Mouse (Mus musculus) left cerebral cortex, postnatal 36 days (tissue): ENCODE data around the gene Rnf144a. TPM values are rescaled to one million over a fixed set of nuclear protein-coding genes. Genes with fewer than 3 reads are reported as not detected.

Source experiments
- DNase-seq, 2 experiments: peaks; one replicate each; pipeline ENCODE4 v3.0.0; 2021 to 2022; ENCODE audit warnings: low spot score in 2 of 2, mixed read lengths in 1 of 2
- intact Hi-C: fragments of 180-260 bp; cut with DNase I; formaldehyde crosslinking; loops from one replicate; pipeline ENCODE4 v1.15.1; 2025
- total RNA-seq, 2 experiments: library from RNA; stranded (reverse); gene quantifications; 2 replicates each; pipeline ENCODE4 v1.2.3; 2021

The Rnf144a gene
- total RNA-seq, 2 experiments from 2014 or later = 31.7 to 31.9 TPM

GRCm38 (mm10) chr12:26411841-26412450 lies 3.1 kb downstream of the Rnf144a start:
- intact Hi-C loops = no loop called here
- no peak for DNase-seq

GRCm38 (mm10) chr12:26410443-26410842 lies 4.6 kb downstream of the Rnf144a start:
- intact Hi-C loops = no loop called here

GRCm38 (mm10) chr12:26408707-26409106 lies 6.3 kb downstream of the Rnf144a start:
- intact Hi-C loops = no loop called here

More at GRCm38 (mm10) chr12:26410443-26410842, 4.6 kb downstream of the Rnf144a start:
- no peak for DNase-seq

DNA sequence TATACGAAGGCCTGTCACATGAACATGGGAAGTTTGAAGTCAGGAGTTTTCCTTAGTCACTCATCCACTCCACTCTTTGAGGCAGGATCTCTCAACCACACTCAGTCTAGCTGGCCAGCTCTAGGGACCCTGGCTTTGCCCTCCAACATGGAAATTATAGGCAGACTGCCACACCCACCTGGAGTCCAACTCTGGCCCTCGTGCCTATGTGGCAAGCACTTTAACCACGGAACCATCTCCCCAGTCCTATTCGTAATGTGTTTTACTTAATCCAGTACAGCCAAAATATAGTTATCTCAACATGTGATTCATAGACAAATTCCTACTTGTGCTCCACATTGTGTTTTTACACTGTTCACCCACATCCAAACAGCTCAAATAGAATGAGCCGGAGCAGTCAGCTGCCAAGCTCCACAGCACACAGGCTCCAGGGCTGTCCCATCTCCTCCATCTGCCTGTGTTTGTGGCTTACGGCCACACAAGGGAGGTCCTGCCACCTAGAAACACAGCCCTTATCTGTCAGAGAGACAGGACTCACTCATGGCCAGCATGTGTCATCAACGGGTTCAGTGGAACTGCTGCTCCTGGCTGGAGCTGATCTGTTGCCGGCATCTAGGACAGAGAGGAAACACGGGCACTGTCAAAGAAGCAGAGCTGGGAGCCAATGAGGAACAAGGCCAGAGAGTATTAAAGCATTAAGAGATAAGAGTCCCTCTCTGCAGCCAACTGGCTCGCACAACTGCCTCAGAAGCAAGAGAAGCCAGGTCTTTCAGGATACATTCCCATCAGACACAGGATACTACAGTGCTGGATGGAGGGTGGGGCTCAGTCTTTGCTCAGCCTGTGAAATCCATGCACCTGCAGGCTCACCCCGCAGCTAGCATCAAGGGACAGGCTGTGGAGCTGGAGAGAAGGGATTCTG lies 10.0 kb downstream of the Rnf144a start:
- intact Hi-C loops = no loop called here
- DNase-seq = no peak

More at GRCm38 (mm10) chr12:26408707-26409106, 6.3 kb downstream of the Rnf144a start:
- DNase-seq = no peak

DNA sequence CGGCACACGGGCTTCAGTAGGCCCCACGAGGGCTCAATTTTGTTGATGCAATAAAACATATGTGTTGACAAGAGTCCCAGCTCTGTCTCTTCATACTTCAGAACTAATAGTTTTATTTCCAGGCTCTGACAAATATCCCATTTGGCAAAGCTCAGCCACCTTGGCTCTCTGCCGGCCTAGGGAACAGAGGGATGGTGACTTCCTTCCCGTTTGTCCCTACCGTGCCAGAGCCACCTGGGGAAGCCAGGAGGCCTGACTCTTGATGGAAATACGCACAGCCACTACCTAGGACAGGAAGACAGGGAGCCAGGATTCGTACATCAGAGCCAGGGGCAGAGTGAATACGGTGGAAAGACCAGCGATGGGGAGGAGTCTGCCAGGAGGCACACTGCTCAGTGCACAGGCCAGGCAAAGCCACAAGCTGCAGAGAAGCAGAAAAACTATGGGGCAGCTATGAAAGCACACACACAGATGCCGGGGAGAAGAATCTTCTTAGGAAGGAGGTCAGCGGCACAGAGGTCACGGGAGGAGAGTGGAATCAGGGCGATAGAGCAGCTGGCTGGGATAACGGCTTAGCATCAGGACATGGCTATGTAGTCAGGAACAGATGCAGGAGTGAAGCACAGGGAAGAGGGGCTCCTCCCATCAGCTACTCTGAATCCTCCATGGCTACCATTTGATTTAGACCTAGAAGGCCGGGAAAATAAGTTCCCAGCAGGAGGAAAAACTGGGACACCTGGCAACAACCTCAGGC lies 11.5 kb downstream of the Rnf144a start:
- DNase-seq = no peak
- intact Hi-C loops = no loop called here

DNA sequence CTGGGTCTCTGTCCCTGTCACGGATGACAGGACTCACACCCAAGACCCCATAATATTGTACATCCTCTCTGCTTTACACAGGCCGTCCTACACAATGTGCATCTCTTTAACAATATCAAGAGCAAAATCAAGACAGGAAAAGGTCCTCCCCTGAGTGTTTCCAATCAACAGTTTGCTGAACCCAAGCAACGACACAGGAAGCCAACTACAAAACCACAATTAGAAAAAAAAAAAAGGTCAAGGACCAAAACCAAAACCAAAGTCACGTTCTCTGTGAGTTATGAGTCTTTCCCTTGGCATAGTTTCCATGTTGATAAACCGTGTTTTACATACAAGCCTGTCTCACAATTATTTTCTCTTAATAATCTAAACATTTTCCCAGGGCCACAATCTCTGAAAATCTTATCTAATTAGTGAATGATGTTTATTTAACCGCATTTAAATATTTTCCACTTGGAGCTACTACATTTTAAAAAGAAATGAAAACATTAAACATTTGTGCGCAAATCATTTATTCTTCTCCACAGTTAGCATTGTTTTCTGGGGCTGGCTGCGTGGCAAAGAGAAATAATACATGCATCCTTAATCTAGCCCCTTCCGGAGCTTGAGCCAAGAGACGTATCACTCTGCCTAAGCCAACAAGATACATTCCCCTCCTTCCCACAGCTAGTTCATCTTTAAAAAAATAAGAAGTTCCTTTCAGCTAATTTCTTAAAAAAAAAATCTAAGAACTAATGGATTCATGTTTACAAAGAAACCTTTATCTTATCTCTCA lies 13.2 kb downstream of the Rnf144a start:
- intact Hi-C loops = no loop called here

GRCm38 (mm10) chr12:26401254-26401653 lies 13.8 kb downstream of the Rnf144a start:
- intact Hi-C loops = no loop called here
- DNase-seq = no peak

More for the DNA sequence above, 13.2 kb downstream of the Rnf144a start:
- no peak for DNase-seq

GRCm38 (mm10) chr12:26400762-26401161 lies 14.3 kb downstream of the Rnf144a start:
- DNase-seq = no peak
- intact Hi-C loops = no loop called here

GRCm38 (mm10) chr12:26399391-26399790 lies 15.7 kb downstream of the Rnf144a start:
- intact Hi-C loops = no loop called here
- DNase-seq = peak in 1 of 2 experiments; percentile 62

DNA sequence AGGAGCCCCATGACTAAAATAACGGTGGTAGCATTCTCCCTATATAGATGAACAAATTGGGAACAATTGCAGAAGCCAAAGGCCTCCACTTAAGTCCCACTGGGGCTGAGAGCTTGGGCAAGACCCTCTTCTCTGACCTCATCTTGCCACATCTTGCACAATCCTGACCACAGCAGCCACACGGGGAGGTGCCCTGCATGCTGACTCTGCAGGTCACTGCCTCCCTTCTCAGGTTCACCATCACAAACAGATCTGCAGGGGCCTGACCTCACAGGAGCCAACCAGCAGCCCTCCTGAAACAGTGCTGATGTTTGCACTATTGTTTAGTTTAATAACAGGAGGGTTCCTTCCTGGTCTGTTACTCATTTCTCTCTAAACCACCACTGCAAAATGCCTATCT lies 16.5 kb downstream of the Rnf144a start:
- intact Hi-C loops = no loop called here
- no peak for DNase-seq

GRCm38 (mm10) chr12:26394485-26395470 lies 20.3 kb downstream of the Rnf144a start:
- intact Hi-C loops = no loop called here
- DNase-seq = no peak

DNA sequence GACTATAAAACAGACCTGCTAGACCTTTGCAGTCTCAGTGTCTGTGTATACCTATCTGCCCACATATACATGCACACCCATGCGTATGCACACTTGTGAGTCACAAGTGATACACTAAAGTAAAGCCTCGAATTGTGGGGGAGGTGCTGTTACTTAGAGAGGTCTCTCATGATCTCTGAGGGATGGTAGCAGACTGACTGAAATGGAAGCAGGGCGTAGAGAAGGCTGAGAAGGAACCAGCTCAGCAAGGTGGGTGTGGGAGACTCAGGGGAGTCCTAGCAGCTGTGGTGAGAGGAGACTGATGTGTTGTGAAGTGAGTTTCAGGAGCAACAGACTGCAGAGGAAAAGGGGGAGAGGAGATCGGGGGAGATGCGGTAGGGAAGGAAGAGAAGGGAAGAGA lies 21.8 kb downstream of the Rnf144a start:
- intact Hi-C loops = no loop called here
- DNase-seq = no peak

DNA sequence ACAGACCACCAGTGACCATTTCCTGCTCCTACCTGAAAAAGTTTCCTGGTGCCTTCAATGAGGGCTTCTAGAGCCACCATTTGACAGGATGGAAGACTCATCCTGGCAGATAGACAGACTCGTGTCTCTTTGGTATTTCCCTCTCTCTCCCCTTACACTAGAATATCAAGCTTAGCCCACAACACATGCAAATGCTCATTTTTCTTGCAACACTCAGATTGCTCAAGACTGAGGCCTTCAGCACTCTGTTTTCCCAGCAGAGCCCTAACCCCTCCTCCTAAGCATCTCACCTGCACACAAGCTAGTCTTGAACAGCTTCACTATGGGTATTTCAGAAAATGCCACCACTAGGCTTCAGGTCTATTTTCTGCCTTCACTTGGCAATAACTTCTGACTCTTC lies 23.9 kb downstream of the Rnf144a start:
- no peak for DNase-seq
- intact Hi-C loops = no loop called here

DNA sequence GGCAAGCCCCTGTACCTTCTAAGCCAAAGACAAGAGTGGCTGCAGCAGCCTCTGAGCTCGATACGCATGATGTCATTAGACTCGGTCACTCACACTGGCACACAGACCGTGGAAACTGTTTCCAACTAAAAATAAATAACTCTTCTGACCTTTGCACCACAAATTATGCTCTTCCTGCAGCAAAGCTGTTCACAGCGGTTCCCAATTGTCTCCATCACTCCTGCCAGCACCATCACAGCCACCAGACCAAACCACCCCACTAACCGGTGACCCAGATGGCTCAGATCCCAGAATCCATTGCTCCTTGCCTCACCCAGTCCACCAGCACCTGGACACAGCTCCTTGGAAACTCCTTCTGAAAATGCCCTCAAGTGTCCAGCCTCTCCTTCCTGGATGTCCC lies 27.5 kb downstream of the Rnf144a start:
- intact Hi-C loops = no loop called here
- no peak for DNase-seq

DNA sequence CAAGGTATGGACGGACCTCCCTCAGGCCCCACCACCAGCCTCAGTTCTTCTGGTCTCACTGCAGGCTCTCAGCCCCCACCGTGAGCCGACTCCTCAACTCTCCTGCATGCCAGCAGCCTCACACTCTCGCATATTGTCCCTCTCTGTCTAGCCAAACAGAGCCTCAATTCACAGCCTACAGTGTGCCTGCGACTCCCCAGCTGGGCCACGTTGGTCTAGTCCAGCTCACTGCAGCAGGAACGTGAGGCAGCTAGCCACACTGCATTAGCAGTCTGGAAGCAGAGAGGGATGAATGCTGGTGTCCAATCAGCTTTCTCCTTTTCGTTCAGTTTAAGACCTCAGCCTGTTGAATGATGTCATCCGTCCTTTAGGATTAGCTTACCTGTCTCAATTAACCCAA lies 28.1 kb downstream of the Rnf144a start:
- intact Hi-C loops = no loop called here
- DNase-seq = no peak

DNA sequence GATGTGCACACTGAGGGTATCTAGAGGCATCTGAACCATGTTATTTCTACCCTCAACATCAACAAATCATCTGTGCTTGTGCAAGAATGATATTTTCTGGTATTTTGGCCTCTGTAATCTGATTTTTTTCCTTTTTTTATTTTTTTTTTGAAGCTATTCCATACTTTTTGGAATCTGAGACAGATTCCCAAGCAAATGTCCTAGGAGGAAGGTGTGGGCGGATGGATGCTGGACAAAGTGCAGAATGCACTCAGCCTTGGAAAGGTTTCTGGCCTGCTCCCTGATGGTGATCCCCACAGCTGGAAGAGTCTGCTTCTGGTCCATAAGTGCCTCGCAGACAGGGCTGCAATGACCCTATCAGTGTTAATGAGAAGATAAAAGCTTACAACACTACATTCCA lies 28.9 kb downstream of the Rnf144a start:
- intact Hi-C loops = no loop called here
- DNase-seq = no peak

DNA sequence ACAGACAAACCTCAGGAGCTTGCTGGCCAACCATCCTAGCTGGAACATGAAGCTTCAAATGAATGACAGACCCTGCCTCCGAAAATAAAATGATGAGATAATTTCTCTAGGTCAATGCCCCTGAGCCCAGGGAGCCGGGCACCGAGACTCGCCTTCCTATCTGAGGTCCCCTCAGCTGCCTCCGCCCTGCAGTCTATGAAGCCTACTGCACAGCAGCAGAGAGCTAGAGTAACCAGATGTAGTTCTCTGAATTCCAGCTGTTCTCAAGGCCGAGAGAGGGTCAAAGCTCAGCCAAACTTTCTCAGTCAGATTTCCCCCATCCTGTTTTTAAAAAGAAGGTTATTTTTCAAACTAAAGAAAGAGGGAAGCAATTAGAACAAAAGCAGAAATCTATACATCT lies 29.3 kb downstream of the Rnf144a start:
- DNase-seq = no peak
- intact Hi-C loops = no loop called here

DNA sequence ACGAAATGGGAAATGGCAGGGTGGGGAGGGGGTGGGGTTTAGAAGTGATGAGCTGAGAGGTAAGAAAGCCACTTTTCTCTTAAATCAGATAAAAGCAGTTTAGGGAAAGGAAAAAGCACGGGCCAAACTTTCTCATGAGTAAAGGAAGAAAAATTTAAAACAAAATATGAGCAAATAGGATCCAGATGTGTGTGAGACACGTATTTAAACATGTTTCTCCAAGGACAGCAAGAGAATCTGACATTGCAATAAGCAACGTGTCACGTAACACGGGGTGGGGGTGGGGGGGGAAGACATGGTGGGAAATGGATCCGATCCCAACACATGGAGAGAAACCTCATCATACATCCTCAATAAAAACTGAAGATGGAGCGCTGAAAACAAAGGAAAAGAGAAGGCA lies 33.3 kb downstream of the Rnf144a start:
- DNase-seq = no peak
- intact Hi-C loops = no loop called here
